Mouse (Mus musculus) midbrain, postnatal 0 days (tissue): ENCODE results near the gene Wnt4. TPM values are rescaled to one million over a fixed set of nuclear protein-coding genes. Genes with fewer than 3 reads are reported as not detected.

Experiments used
- ATAC-seq: fragments of 200-750 bp; cut with Nextera tagmentation; 2 replicates; pipeline ENCODE4 v1.8.0; 2017; ENCODE audit warnings: moderate number of reproducible peaks, mild to moderate bottlenecking, moderate TSS enrichment, moderate library complexity; ENCODE audit not compliant: low FRiP score
- DNase-seq: peaks from one replicate; pipeline ENCODE4 v3.0.0-alpha.2; 2015; ENCODE audit warnings: low spot score
- H3K27ac ChIP-seq: fragments of 300-500 bp; sonication (generic); 2 replicates; pipeline ENCODE4 v1.5.1; 2014; ENCODE audit warnings: low read depth, mild to moderate bottlenecking, low read length, mixed read lengths
- H3K27me3 ChIP-seq: fragments of 300-500 bp; sonication (generic); 2 replicates; pipeline ENCODE4 v1.6.1; 2014; ENCODE audit warnings: low read length, control low read depth, mixed read lengths; ENCODE audit not compliant: insufficient read depth
- H3K36me3 ChIP-seq: fragments of 300-500 bp; sonication (generic); 2 replicates; pipeline ENCODE4 v1.6.1; 2014; ENCODE audit warnings: low read length, control low read depth, mixed read lengths; ENCODE audit not compliant: insufficient read depth
- H3K4me1 ChIP-seq: fragments of 300-500 bp; sonication (generic); 2 replicates; pipeline ENCODE4 v1.6.1; 2014; ENCODE audit warnings: mild to moderate bottlenecking, control low read depth, antibody characterized with exemption, low read length, mixed read lengths; ENCODE audit not compliant: insufficient read depth
- H3K4me2 ChIP-seq: fragments of 300-500 bp; sonication (generic); 2 replicates; pipeline ENCODE4 v1.6.1; 2014; ENCODE audit warnings: low read depth, mild to moderate bottlenecking, low read length, mixed read lengths; ENCODE audit not compliant: poor library complexity, severe bottlenecking
- H3K4me3 ChIP-seq: fragments of 300-500 bp; sonication (generic); 2 replicates; pipeline ENCODE4 v1.5.1; 2014; ENCODE audit warnings: low read depth, mild to moderate bottlenecking, low read length, moderate library complexity
- H3K9ac ChIP-seq: fragments of 300-500 bp; sonication (generic); replicated peaks from 2 replicates; pipeline ENCODE4 v1.6.1; 2014; ENCODE audit warnings: mild to moderate bottlenecking, low read length, moderate library complexity, mixed read lengths; ENCODE audit not compliant: poor library complexity, severe bottlenecking
- H3K9me3 ChIP-seq: fragments of 300-500 bp; sonication (generic); 2 replicates; pipeline ENCODE4 v1.6.1; 2016; ENCODE audit warnings: low read length, control low read depth
- CTCF ChIP-seq: IDR thresholded peaks from 2 replicates; pipeline ENCODE4 v1.5.1; 2016; ENCODE audit warnings: antibody characterized with exemption, mild to moderate bottlenecking
- WGBS: fragments of 180-500 bp; shearing (Covaris S2); extraction: QIAGEN DNeasy Blood & Tissue Kit; methylation state at CpG from one replicate; pipeline ENCODE4 v1.1.7; 2014; 5-methylcytosine and 5-hydroxymethylcytosine counted together
- polyA plus RNA-seq: library from polyadenylated mRNA; unstranded; fragments of >200 nt; fragmentation: Nextera tagmentation; extraction: Ambion mirVana; gene quantifications from 2 replicates; pipeline ENCODE4 v1.2.1, GENCODE M21; 2015
- total RNA-seq: library from RNA; depleted of rRNA; stranded (reverse); fragments of >200 nt; gene quantifications from 2 replicates; pipeline ENCODE4 v1.2.3, GENCODE M21; 2014

Gene Wnt4
- total and polyA plus RNA-seq, 2 experiments from 2014 or later, result 5.6 to 6.0 TPM

GRCm38 (mm10) chr4:137255568-137255967, 21.7 kb upstream of the Wnt4 start:
- ATAC-seq (no peak), DNase-seq (no peak)
- H3K9me3 ChIP-seq, result no peaks in the 10 kb centered on the region
- WGBS, result 83% methylated on average over 8 of the region's 8 CpGs
- no peak overlapping the region for H3K9ac ChIP-seq
- H3K27ac ChIP-seq, result no peak overlapping the region
- no peak for TF ChIP-seq CTCF
- no peaks in the 10 kb centered on the region for H3K36me3 ChIP-seq
- no peaks in the 10 kb centered on the region for H3K4me1 ChIP-seq
- no peaks in the 10 kb centered on the region for H3K27me3 ChIP-seq
- H3K4me3 ChIP-seq, result no peak overlapping the region
- H3K4me2 ChIP-seq, result no peak overlapping the region

GRCm38 (mm10) chr4:137261826-137262225, 15.5 kb upstream of the Wnt4 start:
- H3K4me1 ChIP-seq, result no peaks in the 10 kb centered on the region
- no peak for TF ChIP-seq CTCF
- DNase-seq (no peak), ATAC-seq (no peak)
- no peak overlapping the region for H3K27ac ChIP-seq
- H3K36me3 ChIP-seq, result no peaks in the 10 kb centered on the region
- no peaks in the 10 kb centered on the region for H3K9me3 ChIP-seq
- H3K27me3 ChIP-seq, result no peaks in the 10 kb centered on the region
- H3K4me2 ChIP-seq, result no peak overlapping the region
- H3K4me3 ChIP-seq, result no peak overlapping the region
- 87% methylated on average over 6 of the region's 6 CpGs for WGBS
- H3K9ac ChIP-seq, result no peak overlapping the region

- no peak overlapping the region for H3K4me2 ChIP-seq
- no peak overlapping the region for H3K9ac ChIP-seq
- whole genome bisulfite sequencing, result 79% methylated on average over 13 of the region's 13 CpGs
- no peak overlapping the region for H3K4me3 ChIP-seq
- ATAC-seq (no peak), DNase-seq (no peak)
- no peaks in the 10 kb centered on the region for H3K9me3 ChIP-seq
- TF ChIP-seq CTCF, result no peak
- no peaks in the 10 kb centered on the region for H3K36me3 ChIP-seq
- no peaks in the 10 kb centered on the region for H3K4me1 ChIP-seq
- H3K27ac ChIP-seq, result no peak overlapping the region
- H3K27me3 ChIP-seq, result no peaks in the 10 kb centered on the region
Observed at GRCm38 (mm10) chr4:137264066-137264465, 13.2 kb upstream of the Wnt4 start.

- H3K9me3 ChIP-seq, result no peaks in the 10 kb centered on the region
- WGBS, result 78% methylated on average over 5 of the region's 5 CpGs
- no peak for TF ChIP-seq CTCF
- no peaks in the 10 kb centered on the region for H3K36me3 ChIP-seq
- no peak overlapping the region for H3K27ac ChIP-seq
- H3K4me2 ChIP-seq, result no peak overlapping the region
- DNase-seq, result no peak
- H3K9ac ChIP-seq, result no peak overlapping the region
- no peaks in the 10 kb centered on the region for H3K27me3 ChIP-seq
- H3K4me1 ChIP-seq, result no peaks in the 10 kb centered on the region
- ATAC-seq, result no peak
- H3K4me3 ChIP-seq, result no peak overlapping the region
Observed at GRCm38 (mm10) chr4:137265116-137265515, 12.2 kb upstream of the Wnt4 start.

- DNase-seq (no peak), ATAC-seq (no peak)
- H3K4me3 ChIP-seq, result no peak overlapping the region
- no peak overlapping the region for H3K4me2 ChIP-seq
- H3K9ac ChIP-seq, result no peak overlapping the region
- no peak for TF ChIP-seq CTCF
- H3K27me3 ChIP-seq, result no peaks in the 10 kb centered on the region
- H3K9me3 ChIP-seq, result no peaks in the 10 kb centered on the region
- H3K27ac ChIP-seq, result no peak overlapping the region
- no peaks in the 10 kb centered on the region for H3K4me1 ChIP-seq
- 90% methylated on average over 8 of the region's 8 CpGs for WGBS
- no peaks in the 10 kb centered on the region for H3K36me3 ChIP-seq
Observed at GRCm38 (mm10) chr4:137268541-137268940, 8.7 kb upstream of the Wnt4 start.

- TF ChIP-seq CTCF, result no peak
- Histone ChIP-seq H3K9ac (no peak overlapping the region), H3K4me3 (no peak overlapping the region), H3K4me2 (no peak overlapping the region), H3K27me3 (peaks cover 13% of the 10 kb centered on the region; the same call in 1 of the 2 replicates), H3K9me3 (no peaks in the 10 kb centered on the region), H3K36me3 (no peaks in the 10 kb centered on the region), H3K4me1 (no peaks in the 10 kb centered on the region), H3K27ac (no peak overlapping the region)
- DNase-seq (no peak), ATAC-seq (no peak)
- 70% methylated on average over 8 of the region's 8 CpGs for WGBS
Observed at GRCm38 (mm10) chr4:137271856-137272255, 5.4 kb upstream of the Wnt4 start.
